Mouse (Mus musculus): ENCODE results near the gene Malrd1. TPM values are rescaled to one million over a fixed set of nuclear protein-coding genes. Genes with fewer than 3 reads are reported as not detected.

The Malrd1 gene
- not detected for total RNA-seq (2023)

GRCm38 (mm10) chr2:15526241-15526924, at the start of gene Malrd1:
TSS of gene Malrd1 (plus strand) at chr2:15526479.

Data from B cell, adult 67 days (primary cell).